Mouse (Mus musculus): ENCODE measurements around the gene Mllt3.

DNA sequence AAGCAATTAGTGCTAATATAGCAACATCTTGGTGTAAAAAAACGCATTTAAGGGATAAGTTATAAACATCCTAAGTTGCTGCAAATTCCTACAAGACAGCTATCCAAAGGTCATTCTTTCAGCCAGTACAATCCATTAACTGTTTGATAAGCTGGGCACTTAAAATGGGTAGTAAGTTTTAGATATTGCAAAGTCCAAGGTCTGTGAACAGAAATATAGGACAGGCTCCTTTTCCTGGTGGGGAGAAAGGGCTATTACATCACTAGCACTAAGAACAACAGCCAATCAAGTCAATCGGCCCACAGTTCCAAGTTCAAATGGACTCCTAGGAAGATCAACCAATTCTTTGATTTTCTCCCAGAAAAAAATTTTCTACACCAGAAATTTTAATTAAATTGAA, 221.3 kb downstream of the Mllt3 start:
- TF ChIP-seq CTCF (IDR thresholded peaks at IDR 0.05; ENCODE audit: control insufficient read depth, insufficient read depth, low read length) (no peak), POLR2A (IDR thresholded peaks at IDR 0.05; ENCODE audit: borderline replicate concordance, control insufficient read depth, low read depth, low read length) (no peak)
